Mouse (Mus musculus) midbrain, embryonic 16.5 days (tissue): ENCODE results near the gene Pink1. TPM values are rescaled to one million over a fixed set of nuclear protein-coding genes. Genes with fewer than 3 reads are reported as not detected.

Experiments used
- ATAC-seq: fragments of 200-750 bp; cut with Nextera tagmentation; 2 replicates; pipeline ENCODE4 v1.8.0; 2017; ENCODE audit warnings: moderate TSS enrichment
- H3K27ac ChIP-seq: fragments of 300-500 bp; sonication (generic); 2 replicates; pipeline ENCODE4 v1.5.1; 2014; ENCODE audit warnings: mild to moderate bottlenecking, low read length, mixed read lengths
- H3K27me3 ChIP-seq: fragments of 300-500 bp; sonication (generic); 2 replicates; pipeline ENCODE4 v1.6.1; 2014; ENCODE audit warnings: low read depth, low read length, mixed read lengths; ENCODE audit not compliant: control insufficient read depth, insufficient read depth
- H3K36me3 ChIP-seq: fragments of 300-500 bp; sonication (generic); 2 replicates; pipeline ENCODE4 v1.6.1; 2014; ENCODE audit warnings: mild to moderate bottlenecking, low read length, moderate library complexity, mixed read lengths; ENCODE audit not compliant: control insufficient read depth, insufficient read depth
- H3K4me1 ChIP-seq: fragments of 300-500 bp; sonication (generic); 2 replicates; pipeline ENCODE4 v1.6.1; 2014; ENCODE audit warnings: mild to moderate bottlenecking, low read length, mixed read lengths; ENCODE audit not compliant: control insufficient read depth, insufficient read depth
- H3K4me2 ChIP-seq: fragments of 300-500 bp; sonication (generic); 2 replicates; pipeline ENCODE4 v1.6.1; 2014; ENCODE audit warnings: mild to moderate bottlenecking, low read length, mixed read lengths
- H3K4me3 ChIP-seq: fragments of 300-500 bp; sonication (generic); 2 replicates; pipeline ENCODE4 v1.5.1; 2014; ENCODE audit warnings: low read depth, mild to moderate bottlenecking, low read length, moderate library complexity, mixed read lengths
- H3K9ac ChIP-seq: fragments of 300-500 bp; sonication (generic); 2 replicates; pipeline ENCODE4 v1.6.1; 2014; ENCODE audit warnings: low read depth, low read length, mixed read lengths
- H3K9me3 ChIP-seq: fragments of 300-500 bp; sonication (generic); replicated peaks from 2 replicates; pipeline ENCODE4 v1.6.1; 2014; ENCODE audit warnings: mild to moderate bottlenecking, low read length, mixed read lengths; ENCODE audit not compliant: control insufficient read depth, poor library complexity, severe bottlenecking
- WGBS: fragments of 180-500 bp; shearing (Covaris S2); extraction: QIAGEN DNeasy Blood & Tissue Kit; methylation state at CpG from one replicate; pipeline ENCODE4 v1.1.7; 2014; 5-methylcytosine and 5-hydroxymethylcytosine counted together
- polyA plus RNA-seq: library from polyadenylated mRNA; unstranded; fragments of >200 nt; fragmentation: Nextera tagmentation; extraction: Ambion mirVana; gene quantifications from 2 replicates; pipeline ENCODE4 v1.2.1, GENCODE M21; 2015

The Pink1 gene
- polyA plus RNA-seq, 1 experiment from 2014 or later: 103 TPM

DNA sequence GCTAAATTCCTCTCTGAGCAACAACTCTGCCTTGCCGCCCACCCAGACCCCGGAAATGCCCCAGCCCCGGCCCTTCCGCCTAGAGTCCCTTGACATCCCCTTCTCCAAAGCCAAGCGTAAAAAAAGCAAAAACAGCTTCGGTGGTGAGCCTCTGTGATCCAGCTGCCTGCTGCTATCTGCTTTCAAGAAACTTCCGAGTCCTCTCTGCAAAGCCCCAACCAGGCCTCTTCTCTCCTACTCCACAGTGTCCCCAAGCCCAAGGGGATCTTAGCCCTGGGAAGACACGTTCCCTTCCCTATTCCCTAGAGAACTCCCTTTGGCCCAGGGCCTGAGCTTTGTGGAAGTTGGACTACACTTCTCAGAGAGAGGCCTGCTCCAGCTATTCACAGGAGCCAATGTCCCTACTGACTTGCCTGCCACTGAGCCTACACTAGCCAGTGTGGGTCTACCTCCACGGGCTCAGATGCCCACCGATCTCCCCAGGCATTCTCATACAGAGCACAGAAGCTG lies 24.8 kb downstream of the Pink1 start:
- no peak overlapping the region for H3K4me2 ChIP-seq
- no peak for ATAC-seq
- H3K4me1 ChIP-seq: peaks cover 16% of the 10 kb centered on the region
- no peak overlapping the region for H3K4me3 ChIP-seq
- WGBS: 85% methylated on average over 10 of the region's 10 CpGs
- H3K36me3 ChIP-seq: no peaks in the 10 kb centered on the region
- H3K9me3 ChIP-seq: no peaks in the 10 kb centered on the region; the same call in 1 of the 2 replicates
- H3K27me3 ChIP-seq: no peaks in the 10 kb centered on the region
- H3K9ac ChIP-seq: no peak overlapping the region
- H3K27ac ChIP-seq: no peak overlapping the region

DNA sequence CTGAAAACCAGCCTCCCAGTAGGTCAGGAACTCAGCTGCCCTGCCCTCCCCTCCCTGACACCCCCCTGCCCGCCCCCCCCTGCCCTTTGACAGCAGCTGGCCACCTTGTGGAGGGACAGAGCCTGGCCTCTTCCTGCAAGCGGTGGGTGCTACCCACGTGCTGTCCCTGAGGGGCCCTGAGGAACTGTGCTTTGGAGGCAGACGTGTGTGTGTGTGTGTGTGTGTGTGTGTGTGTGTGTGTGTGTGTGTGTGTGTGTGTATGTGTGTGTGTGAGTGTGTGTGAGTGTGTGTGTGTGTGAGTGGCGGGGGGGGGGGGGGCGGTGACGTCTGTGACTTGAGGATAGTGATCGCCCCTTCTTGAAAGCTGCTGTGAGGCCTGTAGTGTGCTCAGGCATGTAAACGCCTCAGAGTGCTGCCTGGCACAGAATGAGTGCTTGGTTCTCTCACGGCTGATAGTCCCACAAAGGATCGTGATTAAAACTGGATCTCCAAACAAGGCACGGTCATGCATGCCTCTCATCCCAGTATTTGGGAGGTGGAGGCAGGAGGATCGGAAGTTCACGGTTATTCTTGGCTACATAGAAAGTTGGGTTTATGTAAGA lies 32.1 kb downstream of the Pink1 start:
- peaks cover 10% of the 10 kb centered on the region for H3K4me1 ChIP-seq
- WGBS: 75% methylated on average over 13 of the region's 14 CpGs
- H3K4me3 ChIP-seq: no peak overlapping the region
- peak overlapping the region; percentile 85 for H3K27ac ChIP-seq
- H3K4me2 ChIP-seq: peak overlapping the region; percentile 26; the same call in 1 of the 2 replicates
- peak; percentile 43; the same call in 1 of the 2 replicates for ATAC-seq
- peak overlapping the region; percentile 30; the same call in 1 of the 2 replicates for H3K9ac ChIP-seq
- H3K9me3 ChIP-seq: no peaks in the 10 kb centered on the region
- no peaks in the 10 kb centered on the region for H3K36me3 ChIP-seq
- H3K27me3 ChIP-seq: no peaks in the 10 kb centered on the region

GRCm38 (mm10) chr4:138293261-138293948 lies 32.7 kb downstream of the Pink1 start:
- Histone ChIP-seq H3K9ac (peak overlapping the region; percentile 30; the same call in 1 of the 2 replicates), H3K36me3 (no peaks in the 10 kb centered on the region), H3K9me3 (no peaks in the 10 kb centered on the region), H3K4me2 (peak overlapping the region; percentile 26), H3K4me1 (peaks cover 10% of the 10 kb centered on the region), H3K4me3 (no peak overlapping the region), H3K27me3 (no peaks in the 10 kb centered on the region), H3K27ac (peak overlapping the region; percentile 85)
- peak; percentile 78 for ATAC-seq
- 63% methylated on average over 18 of the region's 18 CpGs for WGBS

DNA sequence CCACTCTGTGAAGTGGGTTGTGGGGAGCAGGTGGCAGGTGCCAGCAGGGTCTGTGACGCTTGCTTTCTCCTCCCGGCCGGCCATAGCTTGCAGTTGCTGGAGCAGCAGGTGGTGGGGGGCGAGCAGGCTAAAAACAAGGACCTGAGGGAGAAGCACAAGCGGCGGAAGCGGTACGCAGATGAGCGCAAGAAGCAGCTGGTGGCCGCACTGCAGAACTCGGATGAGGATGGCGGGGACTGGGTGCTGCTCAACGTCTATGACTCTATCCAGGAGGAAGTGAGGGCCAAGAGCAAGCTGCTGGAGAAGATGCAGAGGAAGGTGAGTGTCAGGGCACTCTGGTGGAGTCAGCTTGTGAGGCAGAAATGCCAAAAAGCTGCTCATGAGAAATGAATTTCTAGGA lies 34.1 kb downstream of the Pink1 start:
- H3K4me2 ChIP-seq: no peak overlapping the region
- no peak overlapping the region for H3K27ac ChIP-seq
- no peak overlapping the region for H3K9ac ChIP-seq
- ATAC-seq: no peak
- H3K9me3 ChIP-seq: no peaks in the 10 kb centered on the region
- no peak overlapping the region for H3K4me3 ChIP-seq
- WGBS: 90% methylated on average over 13 of the region's 13 CpGs
- no peaks in the 10 kb centered on the region for H3K36me3 ChIP-seq
- H3K27me3 ChIP-seq: no peaks in the 10 kb centered on the region
- peaks cover 10% of the 10 kb centered on the region for H3K4me1 ChIP-seq

- Histone ChIP-seq H3K27me3 (no peaks in the 10 kb centered on the region), H3K36me3 (no peaks in the 10 kb centered on the region), H3K27ac (no peak overlapping the region), H3K4me2 (no peak overlapping the region), H3K4me3 (no peak overlapping the region), H3K4me1 (peaks cover 6% of the 10 kb centered on the region), H3K9ac (no peak overlapping the region), H3K9me3 (no peaks in the 10 kb centered on the region)
- WGBS: 86% methylated on average over 7 of the region's 7 CpGs
- ATAC-seq: no peak
Observed at GRCm38 (mm10) chr4:138288691-138289090, 37.4 kb downstream of the Pink1 start.

GRCm38 (mm10) chr4:138286411-138286810 lies 39.7 kb downstream of the Pink1 start:
- Histone ChIP-seq H3K9me3 (no peaks in the 10 kb centered on the region), H3K27ac (no peak overlapping the region), H3K4me1 (no peaks in the 10 kb centered on the region; the same call in 1 of the 2 replicates), H3K27me3 (no peaks in the 10 kb centered on the region), H3K4me3 (no peak overlapping the region), H3K36me3 (no peaks in the 10 kb centered on the region), H3K9ac (no peak overlapping the region), H3K4me2 (no peak overlapping the region)
- no peak for ATAC-seq
- 89% methylated on average over 12 of the region's 12 CpGs for WGBS

- 0 out of 2 replicates have a peak, but pooled peaks have one; percentile 60 for ATAC-seq
- Histone ChIP-seq H3K9ac (no peak overlapping the region), H3K4me3 (no peak overlapping the region), H3K27ac (no peak overlapping the region), H3K4me1 (no peaks in the 10 kb centered on the region; the same call in 1 of the 2 replicates), H3K9me3 (no peaks in the 10 kb centered on the region), H3K4me2 (no peak overlapping the region), H3K36me3 (no peaks in the 10 kb centered on the region), H3K27me3 (no peaks in the 10 kb centered on the region)
- 20% methylated on average over 4 of the region's 4 CpGs for WGBS
Observed at GRCm38 (mm10) chr4:138282834-138283233, 43.3 kb downstream of the Pink1 start.

DNA sequence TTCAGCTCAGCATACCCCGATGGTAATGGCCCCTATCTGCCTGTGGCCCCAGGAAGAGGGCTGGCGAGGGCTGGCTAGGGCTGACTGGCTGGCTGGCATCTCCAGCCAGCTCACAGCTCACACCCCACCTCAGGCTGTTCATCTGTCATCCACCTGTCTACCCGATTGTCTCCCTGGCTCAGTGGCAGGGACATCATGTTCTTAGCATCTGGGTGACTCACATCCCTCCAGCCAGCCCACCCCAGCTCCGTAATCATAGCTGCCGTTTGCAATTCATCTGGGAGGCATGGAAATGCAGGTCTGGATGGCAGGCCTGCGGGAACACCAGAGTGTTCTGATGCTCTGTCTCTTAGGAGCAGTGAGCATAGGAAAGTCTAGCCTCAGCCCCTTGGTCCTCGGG lies 47.8 kb downstream of the Pink1 start:
- H3K9ac ChIP-seq: no peak overlapping the region
- ATAC-seq: no peak
- H3K36me3 ChIP-seq: no peaks in the 10 kb centered on the region
- no peaks in the 10 kb centered on the region for H3K9me3 ChIP-seq
- H3K4me3 ChIP-seq: no peak overlapping the region
- H3K27ac ChIP-seq: no peak overlapping the region
- no peak overlapping the region for H3K4me2 ChIP-seq
- H3K27me3 ChIP-seq: no peaks in the 10 kb centered on the region
- H3K4me1 ChIP-seq: no peaks in the 10 kb centered on the region
- WGBS: 71% methylated on average over 7 of the region's 7 CpGs
